Mouse (Mus musculus): ENCODE results near the gene Fam129a. TPM values are rescaled to one million over a fixed set of nuclear protein-coding genes. Genes with fewer than 3 reads are reported as not detected.
"Not testable (repeated sequence)": the region's sequence is repeated elsewhere in the genome, so short reads cannot be mapped to it uniquely, and the experiment has no call there.

Gene Fam129a
- total RNA-seq, 2 experiments from 2014 or later = 4.6 to 6.3 TPM

DNA sequence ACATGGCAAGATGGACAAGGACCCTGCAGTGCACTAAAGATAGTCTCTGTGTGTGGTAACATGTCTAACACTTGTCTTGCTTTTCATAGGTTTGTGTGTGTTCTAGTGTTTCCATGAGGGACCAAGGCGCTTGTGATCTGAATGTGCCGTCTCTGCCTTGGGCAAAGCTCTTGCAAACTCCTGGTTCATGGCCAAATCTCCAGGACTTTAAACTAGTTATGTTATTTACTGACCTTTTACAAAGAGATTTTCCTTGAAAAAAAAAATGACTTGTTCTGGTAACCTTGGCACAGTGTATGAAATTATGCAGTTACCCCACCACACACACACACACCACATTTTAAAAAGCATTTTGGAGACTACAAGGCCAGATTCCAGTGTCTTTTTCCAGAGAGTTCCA lies 149.6 kb downstream of the Fam129a start:
- ATAC-seq (replicated peaks; ENCODE audit: poor library complexity, severe bottlenecking) = no peak

- no peak for ATAC-seq (replicated peaks; ENCODE audit: poor library complexity, severe bottlenecking)
Measured at GRCm38 (mm10) chr1:151721357-151721983, 150.5 kb downstream of the Fam129a start.

- no peak for ATAC-seq (replicated peaks; ENCODE audit: poor library complexity, severe bottlenecking)
Measured at GRCm38 (mm10) chr1:151723771-151724170, 152.8 kb downstream of the Fam129a start.

DNA sequence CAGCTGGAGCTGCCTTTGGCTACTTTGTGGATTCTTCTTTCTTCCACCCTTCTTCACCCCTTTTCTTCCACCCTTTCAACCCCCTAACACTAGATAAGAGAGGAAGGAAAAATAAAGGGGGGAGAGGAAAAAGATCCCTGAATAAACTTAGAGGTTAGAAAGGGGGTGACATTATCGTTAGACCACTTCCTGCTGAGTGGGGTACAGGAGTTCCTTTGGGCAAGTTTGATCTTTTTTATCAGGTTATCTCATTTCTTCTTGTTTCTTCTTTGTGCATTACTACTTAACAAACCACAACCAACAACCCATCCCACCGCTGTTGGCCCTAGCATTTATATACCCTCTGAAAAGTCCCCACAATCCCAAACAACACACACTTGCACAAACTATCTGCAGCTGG lies 154.6 kb downstream of the Fam129a start:
- ATAC-seq (replicated peaks; ENCODE audit: poor library complexity, severe bottlenecking) = no peak

- no peak for ATAC-seq (replicated peaks; ENCODE audit: poor library complexity, severe bottlenecking)
Measured at GRCm38 (mm10) chr1:151726358-151726757, 155.4 kb downstream of the Fam129a start.

GRCm38 (mm10) chr1:151728141-151728540 lies 157.2 kb downstream of the Fam129a start:
- no peak for ATAC-seq (replicated peaks; ENCODE audit: poor library complexity, severe bottlenecking)

- no peak for ATAC-seq (replicated peaks; ENCODE audit: poor library complexity, severe bottlenecking)
Measured at GRCm38 (mm10) chr1:151737146-151737545, 166.2 kb downstream of the Fam129a start.

- peak; percentile 55 for ATAC-seq (replicated peaks; ENCODE audit: poor library complexity, severe bottlenecking)
Measured at GRCm38 (mm10) chr1:151741199-151741621, 170.2 kb downstream of the Fam129a start.

- not testable (repeated sequence) for ATAC-seq (replicated peaks; ENCODE audit: poor library complexity, severe bottlenecking)
Measured at GRCm38 (mm10) chr1:151749894-151750293, 178.9 kb downstream of the Fam129a start.

GRCm38 (mm10) chr1:151752946-151753345 lies 182.0 kb downstream of the Fam129a start:
- ATAC-seq (replicated peaks; ENCODE audit: poor library complexity, severe bottlenecking) = no peak

DNA sequence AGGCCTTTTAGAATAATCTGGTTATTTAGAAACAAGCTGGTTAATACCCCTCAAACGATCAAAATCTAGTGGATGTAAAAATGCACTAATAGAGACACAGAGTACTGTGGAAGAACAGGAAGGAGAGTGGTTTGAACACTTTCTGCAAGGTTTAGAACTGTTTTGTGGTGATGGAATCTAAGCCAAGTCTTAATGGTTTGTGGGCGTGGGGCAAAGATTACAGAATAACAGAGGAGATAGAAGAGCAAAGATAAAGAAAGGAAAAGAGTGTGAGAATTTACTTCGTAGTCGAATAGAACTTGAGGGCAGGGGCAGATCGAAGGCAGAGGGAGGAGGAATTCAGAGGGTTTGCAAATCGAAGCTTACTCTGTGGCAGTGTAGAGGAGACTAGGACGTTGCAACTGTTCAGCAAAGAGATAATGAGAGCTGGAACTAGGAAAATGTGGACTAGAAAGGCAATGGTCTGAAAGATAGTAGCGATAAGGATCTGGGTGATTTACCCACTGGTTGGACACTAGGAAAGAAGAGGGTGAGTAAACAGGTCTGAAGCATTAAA lies 182.5 kb downstream of the Fam129a start:
- ATAC-seq (replicated peaks; ENCODE audit: poor library complexity, severe bottlenecking) = no peak

GRCm38 (mm10) chr1:151754028-151754489 lies 183.1 kb downstream of the Fam129a start:
- peak; percentile 21 for ATAC-seq (replicated peaks; ENCODE audit: poor library complexity, severe bottlenecking)

DNA sequence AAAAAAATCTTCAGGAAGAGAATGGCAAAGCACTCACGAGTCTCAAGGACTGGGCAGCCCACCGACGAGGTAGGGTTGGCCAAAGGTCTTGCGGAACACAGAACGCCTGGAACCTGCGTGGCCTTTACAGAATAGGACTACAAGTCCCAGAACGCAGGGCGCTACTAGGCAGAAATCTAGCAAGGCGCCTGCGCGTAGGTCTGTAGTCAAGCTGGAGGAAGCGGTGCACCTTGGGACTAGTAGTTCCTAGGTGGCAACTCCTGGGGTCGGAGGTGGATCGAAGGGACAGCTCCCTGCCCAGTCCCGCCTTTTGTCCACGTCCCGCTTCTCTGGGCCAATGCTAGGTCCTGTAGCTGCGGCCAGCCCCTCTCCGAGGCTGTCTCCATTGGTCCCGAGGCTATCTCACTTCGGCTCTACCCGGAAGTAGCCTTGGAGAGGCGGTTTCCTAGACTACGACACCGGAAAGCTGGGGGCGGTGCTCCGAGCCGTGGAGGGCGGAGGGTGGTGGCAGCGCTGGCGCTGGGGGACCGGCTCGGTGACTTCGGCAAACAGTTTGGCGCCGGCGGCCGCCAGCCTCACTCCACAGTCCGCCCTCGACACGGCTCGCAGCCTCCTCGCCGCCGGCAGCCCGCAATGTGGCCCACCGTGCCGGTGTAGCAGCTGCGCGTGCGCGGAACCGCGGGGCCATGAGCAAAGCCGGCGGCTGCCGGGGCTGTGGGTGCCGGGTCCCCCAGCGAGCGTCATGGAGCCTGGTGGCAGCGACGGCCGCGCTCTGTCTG lies 184.1 kb downstream of the Fam129a start, which contains the start of gene Edem3:
Edem3 (plus strand) TSS at position 491 of the 779 bp plus-strand sequence.
- ATAC-seq (replicated peaks; ENCODE audit: poor library complexity, severe bottlenecking) = peak; percentile 84

- ATAC-seq (replicated peaks; ENCODE audit: poor library complexity, severe bottlenecking) = peak; percentile 5; the same call in 1 of the 2 replicates
Measured at GRCm38 (mm10) chr1:151755660-151756424, 184.9 kb downstream of the Fam129a start.

DNA sequence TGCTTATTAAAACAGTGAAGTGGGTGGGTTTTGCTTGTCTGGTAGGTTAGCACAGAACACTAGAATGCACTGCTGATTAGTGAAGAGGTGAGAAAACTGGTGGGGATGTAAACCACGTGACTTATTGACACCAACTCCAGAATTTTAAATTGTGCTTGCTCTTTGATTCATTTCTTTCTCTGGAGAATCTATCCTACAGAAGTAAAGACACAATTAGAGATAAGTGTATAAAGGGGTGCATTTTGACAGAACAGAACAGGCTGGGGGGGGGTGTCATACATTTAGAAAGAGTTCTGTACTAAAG lies 185.4 kb downstream of the Fam129a start:
- no peak for ATAC-seq (replicated peaks; ENCODE audit: poor library complexity, severe bottlenecking)

- ATAC-seq (replicated peaks; ENCODE audit: poor library complexity, severe bottlenecking) = no peak
Measured at GRCm38 (mm10) chr1:151758301-151758700, 187.3 kb downstream of the Fam129a start.

DNA sequence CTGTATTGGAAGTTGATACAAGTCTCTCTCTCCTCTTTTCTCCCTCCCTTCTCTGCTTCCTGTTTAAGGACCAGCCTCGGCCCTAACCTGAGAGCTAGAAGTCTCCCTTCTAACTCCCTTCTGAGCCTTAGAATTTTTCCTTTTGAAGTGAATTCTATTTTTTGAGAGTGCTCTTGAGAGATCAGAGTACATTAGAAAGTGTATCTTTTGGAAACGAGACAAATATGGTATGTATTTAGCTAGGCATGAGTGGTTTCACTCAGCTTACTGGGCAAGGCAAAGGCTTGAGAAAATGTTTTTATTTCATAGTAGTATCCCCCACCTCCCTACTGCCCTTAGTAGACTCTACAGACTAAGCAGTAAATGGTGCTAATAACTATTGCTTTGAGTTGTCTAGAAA lies 188.0 kb downstream of the Fam129a start:
- no peak for ATAC-seq (replicated peaks; ENCODE audit: poor library complexity, severe bottlenecking)

DNA sequence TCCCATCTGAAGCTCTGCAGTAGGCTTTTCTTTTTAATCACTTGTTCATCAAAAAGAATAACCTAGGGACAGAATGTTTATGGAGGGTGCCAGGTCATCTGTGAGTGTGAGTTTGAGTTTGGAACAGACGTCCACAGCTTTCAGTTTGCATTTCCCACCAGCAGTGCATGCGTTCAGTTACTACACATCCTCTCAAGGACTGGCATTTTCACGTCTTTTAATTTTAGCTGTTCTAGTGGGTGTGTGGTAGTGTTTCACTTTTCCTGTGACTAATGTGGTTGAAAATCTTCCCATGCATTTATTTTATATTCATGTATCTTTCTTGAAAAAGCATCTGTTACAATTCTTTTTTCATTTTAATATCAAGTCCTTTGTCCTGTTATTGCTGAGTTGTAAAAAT lies 193.2 kb downstream of the Fam129a start:
- no peak for ATAC-seq (replicated peaks; ENCODE audit: poor library complexity, severe bottlenecking)

DNA sequence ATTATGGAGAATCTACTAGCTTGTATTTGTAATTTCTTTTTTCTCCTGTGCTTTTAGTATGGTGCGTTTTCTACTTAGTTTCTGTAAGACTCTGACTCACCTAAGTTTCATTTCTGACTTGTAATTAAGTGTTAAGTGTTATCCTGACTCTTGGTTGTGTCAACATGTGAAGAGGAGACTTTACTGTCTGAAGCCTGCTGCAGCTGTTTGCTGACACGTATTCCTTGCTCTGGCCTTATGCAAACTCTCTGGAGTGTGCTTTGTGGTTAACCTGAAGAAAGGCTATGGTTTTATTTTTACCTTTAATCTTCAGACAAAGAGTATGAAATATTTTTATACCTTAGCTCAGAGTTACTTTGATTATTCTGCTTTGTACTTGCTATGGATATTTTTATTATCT lies 195.2 kb downstream of the Fam129a start:
- ATAC-seq (replicated peaks; ENCODE audit: poor library complexity, severe bottlenecking) = no peak

GRCm38 (mm10) chr1:151766976-151767654 lies 196.1 kb downstream of the Fam129a start:
- peak; percentile 56; the same call in 1 of the 2 replicates for ATAC-seq (replicated peaks; ENCODE audit: poor library complexity, severe bottlenecking)
